Mouse (Mus musculus) lung, embryonic 16.5 days (tissue): ENCODE data around the gene Ncbp3. TPM values are rescaled to one million over a fixed set of nuclear protein-coding genes. Genes with fewer than 3 reads are reported as not detected.

ENCODE experiments used
- ATAC-seq: fragments of 200-750 bp; cut with Nextera tagmentation; 2 replicates; pipeline ENCODE4 v1.8.0; 2017; ENCODE audit warnings: low read depth, mild to moderate bottlenecking, moderate library complexity
- H3K27ac ChIP-seq: fragments of 300-500 bp; sonication (generic); 2 replicates; pipeline ENCODE4 v1.5.1; 2014; ENCODE audit warnings: mild to moderate bottlenecking, control low read depth, low read length
- H3K27me3 ChIP-seq: fragments of 300-500 bp; sonication (generic); 2 replicates; pipeline ENCODE4 v1.6.1; 2014; ENCODE audit warnings: low read depth, low read length, mixed read lengths; ENCODE audit not compliant: control insufficient read depth, insufficient read depth
- H3K36me3 ChIP-seq: fragments of 300-500 bp; sonication (generic); 2 replicates; pipeline ENCODE4 v1.6.1; 2014; ENCODE audit warnings: low read length; ENCODE audit not compliant: control insufficient read depth, insufficient read depth
- H3K4me1 ChIP-seq: fragments of 300-500 bp; sonication (generic); replicated peaks from 2 replicates; pipeline ENCODE4 v1.6.1; 2014; ENCODE audit warnings: low read length, mixed read lengths; ENCODE audit not compliant: control insufficient read depth, insufficient read depth
- H3K4me2 ChIP-seq: fragments of 300-500 bp; sonication (generic); 2 replicates; pipeline ENCODE4 v1.6.1; 2014; ENCODE audit warnings: low read depth, low read length, control low read depth
- H3K4me3 ChIP-seq: fragments of 300-500 bp; sonication (generic); 2 replicates; pipeline ENCODE4 v1.5.1; 2014; ENCODE audit warnings: mild to moderate bottlenecking, low read length, control low read depth
- H3K9ac ChIP-seq: fragments of 300-500 bp; sonication (generic); 2 replicates; pipeline ENCODE4 v1.6.1; 2014; ENCODE audit warnings: low read length, control low read depth
- H3K9me3 ChIP-seq: fragments of 300-500 bp; sonication (generic); 2 replicates; pipeline ENCODE4 v1.6.1; 2016; ENCODE audit warnings: low read length; ENCODE audit not compliant: control insufficient read depth
- WGBS: fragments of 180-500 bp; shearing (Covaris S2); extraction: QIAGEN DNeasy Blood & Tissue Kit; methylation state at CpG from one replicate; pipeline ENCODE4 v1.1.7; 2014; 5-methylcytosine and 5-hydroxymethylcytosine counted together
- polyA plus RNA-seq: library from polyadenylated mRNA; unstranded; fragments of >200 nt; fragmentation: Nextera tagmentation; extraction: Ambion mirVana; gene quantifications from 2 replicates; pipeline ENCODE4 v1.2.1, GENCODE M21; 2015

Gene Ncbp3
- polyA plus RNA-seq, 1 experiment from 2014 or later, result 11.7 TPM

- no peaks in the 10 kb centered on the region for H3K9me3 ChIP-seq
- H3K4me2 ChIP-seq, result no peak overlapping the region
- WGBS, result 78% methylated on average over 4 of the region's 4 CpGs
- H3K9ac ChIP-seq, result no peak overlapping the region
- ATAC-seq, result no peak
- H3K4me1 ChIP-seq, result peaks cover 24% of the 10 kb centered on the region
- no peak overlapping the region for H3K4me3 ChIP-seq
- peaks cover 7% of the 10 kb centered on the region for H3K27me3 ChIP-seq
- no peak overlapping the region for H3K27ac ChIP-seq
- no peaks in the 10 kb centered on the region for H3K36me3 ChIP-seq
Measured at GRCm38 (mm10) chr11:73014831-73015344, 32.7 kb upstream of the Ncbp3 start.

- 47% methylated on average over 5 of the region's 5 CpGs for WGBS
- peaks cover 13% of the 10 kb centered on the region for H3K27me3 ChIP-seq
- no peaks in the 10 kb centered on the region for H3K9me3 ChIP-seq
- H3K36me3 ChIP-seq, result no peaks in the 10 kb centered on the region
- no peak overlapping the region for H3K9ac ChIP-seq
- no peak overlapping the region for H3K4me3 ChIP-seq
- H3K4me2 ChIP-seq, result no peak overlapping the region
- H3K4me1 ChIP-seq, result peaks cover 24% of the 10 kb centered on the region
- no peak for ATAC-seq
- no peak overlapping the region for H3K27ac ChIP-seq
Measured at GRCm38 (mm10) chr11:73015391-73016102, 32.0 kb upstream of the Ncbp3 start.

GRCm38 (mm10) chr11:73016103-73016420 lies 31.5 kb upstream of the Ncbp3 start:
- WGBS, result 66% methylated on average over 6 of the region's 6 CpGs
- ATAC-seq, result no peak
- H3K4me3 ChIP-seq, result no peak overlapping the region
- peaks cover 18% of the 10 kb centered on the region for H3K27me3 ChIP-seq
- no peak overlapping the region for H3K27ac ChIP-seq
- no peak overlapping the region for H3K4me2 ChIP-seq
- H3K9me3 ChIP-seq, result no peaks in the 10 kb centered on the region
- H3K9ac ChIP-seq, result no peak overlapping the region
- H3K36me3 ChIP-seq, result no peaks in the 10 kb centered on the region
- peaks cover 24% of the 10 kb centered on the region for H3K4me1 ChIP-seq

GRCm38 (mm10) chr11:73018471-73019146 lies 29.0 kb upstream of the Ncbp3 start, which contains the start of gene Camkk1:
TSS of gene Camkk1 (plus strand) at chr11:73019008.
- Histone ChIP-seq H3K4me1 (peaks cover 24% of the 10 kb centered on the region), H3K36me3 (no peaks in the 10 kb centered on the region), H3K27ac (no peak within 1 kb of the TSS), H3K4me2 (peak within 1 kb of the TSS; percentile 99), H3K27me3 (peaks cover 19% of the 10 kb centered on the region), H3K9ac (peak within 1 kb of the TSS; percentile 67), H3K9me3 (no peaks in the 10 kb centered on the region), H3K4me3 (peak within 1 kb of the TSS; percentile 70)
- under 1% methylated on average over 55 of the region's 57 CpGs for WGBS
- peak; percentile 97 for ATAC-seq

GRCm38 (mm10) chr11:73019147-73019795 lies 28.3 kb upstream of the Ncbp3 start:
- peak; percentile 15 for ATAC-seq
- WGBS, result under 1% methylated on average over 46 of the region's 46 CpGs
- peak overlapping the region; percentile 67 for H3K9ac ChIP-seq
- peak overlapping the region; percentile 99 for H3K4me2 ChIP-seq
- no peaks in the 10 kb centered on the region for H3K36me3 ChIP-seq
- no peaks in the 10 kb centered on the region for H3K9me3 ChIP-seq
- H3K4me1 ChIP-seq, result peaks cover 29% of the 10 kb centered on the region
- no peak overlapping the region for H3K27ac ChIP-seq
- H3K4me3 ChIP-seq, result peak overlapping the region; percentile 70
- peaks cover 19% of the 10 kb centered on the region for H3K27me3 ChIP-seq

GRCm38 (mm10) chr11:73020953-73021800 lies 26.4 kb upstream of the Ncbp3 start:
- no peaks in the 10 kb centered on the region for H3K9me3 ChIP-seq
- WGBS, result 53% methylated on average over 7 of the region's 7 CpGs

GRCm38 (mm10) chr11:73023099-73023498 lies 24.5 kb upstream of the Ncbp3 start:
- H3K4me3 ChIP-seq, result no peak overlapping the region
- H3K27ac ChIP-seq, result no peak overlapping the region
- peaks cover 19% of the 10 kb centered on the region for H3K27me3 ChIP-seq
- no peak for ATAC-seq
- WGBS, result 44% methylated on average over 9 of the region's 9 CpGs
- peaks cover 32% of the 10 kb centered on the region for H3K4me1 ChIP-seq
- no peaks in the 10 kb centered on the region for H3K36me3 ChIP-seq
- H3K9ac ChIP-seq, result no peak overlapping the region
- H3K9me3 ChIP-seq, result no peaks in the 10 kb centered on the region
- no peak overlapping the region for H3K4me2 ChIP-seq

More at GRCm38 (mm10) chr11:73020953-73021800, 26.4 kb upstream of the Ncbp3 start:
- ATAC-seq, result no peak
- Histone ChIP-seq H3K4me3 (no peak overlapping the region), H3K4me1 (peaks cover 30% of the 10 kb centered on the region), H3K4me2 (no peak overlapping the region), H3K27ac (no peak overlapping the region), H3K36me3 (no peaks in the 10 kb centered on the region), H3K9ac (no peak overlapping the region), H3K27me3 (peaks cover 19% of the 10 kb centered on the region)

- no peak for ATAC-seq
- Histone ChIP-seq H3K9ac (peak overlapping the region; percentile 16; the same call in 1 of the 2 replicates), H3K4me2 (no peak overlapping the region), H3K27ac (peak overlapping the region; percentile 38; the same call in 1 of the 2 replicates), H3K36me3 (no peaks in the 10 kb centered on the region), H3K4me1 (peaks cover 28% of the 10 kb centered on the region), H3K9me3 (no peaks in the 10 kb centered on the region), H3K27me3 (peaks cover 19% of the 10 kb centered on the region), H3K4me3 (no peak overlapping the region)
- WGBS, result 35% methylated on average over 4 of the region's 4 CpGs
Measured at GRCm38 (mm10) chr11:73023827-73024226, 23.8 kb upstream of the Ncbp3 start.
